Comparison of ENCODE assay signal across 21 mouse cellular contexts in genomic region chr2:165525609-165526008, GRCm38 (mm10). TPM values are rescaled to one million over a fixed set of nuclear protein-coding genes. Genes with fewer than 3 reads are reported as not detected.
DNase-seq lines count a peak whose midpoint lies in the region; ATAC-seq and TF ChIP-seq lines count a peak whose summit lies in the region.
"Had no signal": no experiment of that assay in that cellular context is flagged by ENCODE, and none has a peak within 500 bp of the region (broad histone marks: within the 10 kb centered on the region; RNA-seq: fewer than 3 reads in every experiment).

No protein-coding gene starts in this region.

- no peak for TF ChIP-seq EP300 in lung, postnatal 0 days (IDR thresholded peaks at IDR 0.05)

- ATAC-seq in hindbrain, postnatal 0 days: no peak
- no peak for ATAC-seq in hindbrain, embryonic 16.5 days
- ATAC-seq in lung, postnatal 0 days: no peak
- ATAC-seq: liver, postnatal 0 days; midbrain, embryonic 15.5 days had no signal

- DNase-seq in cerebellum, postnatal 14 days: peak; percentile 47 to 64
- DNase-seq in cerebellum, adult 11-12 months: no peak
- DNase-seq in hindbrain, postnatal 0 days (ENCODE audit: low spot score): peak; percentile 47
- no peak for DNase-seq in lung, postnatal 0 days (ENCODE audit: low spot score)
- no peak for DNase-seq in lung, postnatal 4 days
- DNase-seq in ES-CJ7 (ENCODE audit: low read depth, low spot score): peak; percentile 17
- no peak for DNase-seq in embryo, embryonic 9.5 days (ENCODE audit: extremely low spot score)
- DNase-seq: adrenal gland, postnatal 36 days; heart, postnatal 36 days; kidney, postnatal 14 days; layer of hippocampus, adult 9-11 months; liver; liver, postnatal 0 days; retina, postnatal 1 day; right cerebral cortex, postnatal 4 days had no signal

- no peaks in the 10 kb centered on the region for H3K4me1 ChIP-seq in hindbrain, postnatal 0 days (ENCODE audit: insufficient read depth, low read length)
- H3K4me1 ChIP-seq in hindbrain, embryonic 16.5 days (ENCODE audit: control insufficient read depth, insufficient read depth, low read depth, low read length): no peaks in the 10 kb centered on the region
- H3K4me1 ChIP-seq in lung, postnatal 0 days (ENCODE audit: insufficient read depth, low read depth, low read length): no peaks in the 10 kb centered on the region
- H3K4me1 ChIP-seq: embryonic facial prominence, embryonic 15.5 days; heart, embryonic 13.5 days; midbrain, embryonic 15.5 days had no signal

- H3K9me3 ChIP-seq in hindbrain, postnatal 0 days (ENCODE audit: low read length): no peaks in the 10 kb centered on the region
- no peaks in the 10 kb centered on the region for H3K9me3 ChIP-seq in hindbrain, embryonic 16.5 days (ENCODE audit: control insufficient read depth, low read length)
- H3K9me3 ChIP-seq in lung, postnatal 0 days (ENCODE audit: low read length): no peaks in the 10 kb centered on the region
- H3K9me3 ChIP-seq: embryonic facial prominence, embryonic 15.5 days; heart, embryonic 13.5 days; midbrain, embryonic 15.5 days had no signal

- no peak overlapping the region for H3K9ac ChIP-seq in hindbrain, postnatal 0 days (replicated peaks; ENCODE audit: low read length)
- H3K9ac ChIP-seq in hindbrain, embryonic 16.5 days (ENCODE audit: low read depth, low read length): no peak overlapping the region
- H3K9ac ChIP-seq in lung, postnatal 0 days (replicated peaks; ENCODE audit: low read depth): no peak overlapping the region
- H3K9ac ChIP-seq: embryonic facial prominence, embryonic 15.5 days; heart, embryonic 13.5 days; liver, postnatal 0 days; midbrain, embryonic 15.5 days had no signal

- no peak overlapping the region for H3K4me3 ChIP-seq in hindbrain, postnatal 0 days (ENCODE audit: low read length)
- H3K4me3 ChIP-seq in hindbrain, embryonic 16.5 days (ENCODE audit: low read length): no peak overlapping the region
- no peak overlapping the region for H3K4me3 ChIP-seq in lung, postnatal 0 days (ENCODE audit: low read depth, low read length)
- H3K4me3 ChIP-seq: embryonic facial prominence, embryonic 15.5 days; forebrain, embryonic 10.5 days; heart, embryonic 13.5 days; midbrain, embryonic 15.5 days had no signal

- H3K27me3 ChIP-seq in hindbrain, postnatal 0 days (ENCODE audit: insufficient read depth, low read length): no peaks in the 10 kb centered on the region
- H3K27me3 ChIP-seq in hindbrain, embryonic 16.5 days (replicated peaks; ENCODE audit: control insufficient read depth, insufficient read depth, low read length): no peaks in the 10 kb centered on the region
- no peaks in the 10 kb centered on the region for H3K27me3 ChIP-seq in lung, postnatal 0 days (replicated peaks; ENCODE audit: insufficient read depth, low read length)
- H3K27me3 ChIP-seq: embryonic facial prominence, embryonic 15.5 days; midbrain, embryonic 15.5 days had no signal

- TF ChIP-seq CTCF in hindbrain, postnatal 0 days (IDR thresholded peaks at IDR 0.05; ENCODE audit: low read depth): peak; percentile 57
- TF ChIP-seq CTCF in lung, postnatal 0 days (IDR thresholded peaks at IDR 0.05): peak; percentile 22

- WGBS in hindbrain, postnatal 0 days: 55% methylated on average over 4 of the region's 4 CpGs
- 56% methylated on average over 4 of the region's 4 CpGs for WGBS in hindbrain, embryonic 16.5 days
- 53% methylated on average over 4 of the region's 4 CpGs for WGBS in lung, postnatal 0 days

- no peak overlapping the region for H3K4me2 ChIP-seq in hindbrain, postnatal 0 days (ENCODE audit: low read depth, low read length)
- no peak overlapping the region for H3K4me2 ChIP-seq in hindbrain, embryonic 16.5 days (ENCODE audit: low read length)
- H3K4me2 ChIP-seq in lung, postnatal 0 days (replicated peaks; ENCODE audit: low read depth, low read length): no peak overlapping the region
- H3K4me2 ChIP-seq: embryonic facial prominence, embryonic 15.5 days; heart, embryonic 13.5 days; midbrain, embryonic 15.5 days had no signal

- no peak overlapping the region for H3K27ac ChIP-seq in hindbrain, postnatal 0 days
- H3K27ac ChIP-seq in hindbrain, embryonic 16.5 days (ENCODE audit: low read depth, low read length): no peak overlapping the region
- H3K27ac ChIP-seq in lung, postnatal 0 days (ENCODE audit: low read length): no peak overlapping the region
- H3K27ac ChIP-seq: embryonic facial prominence, embryonic 15.5 days; heart, embryonic 13.5 days; macrophage; midbrain, embryonic 15.5 days had no signal

- H3K36me3 ChIP-seq in hindbrain, postnatal 0 days (ENCODE audit: insufficient read depth, low read length): no peaks in the 10 kb centered on the region
- no peaks in the 10 kb centered on the region for H3K36me3 ChIP-seq in hindbrain, embryonic 16.5 days (ENCODE audit: control insufficient read depth, insufficient read depth, low read length)
- no peaks in the 10 kb centered on the region for H3K36me3 ChIP-seq in lung, postnatal 0 days (ENCODE audit: insufficient read depth, low read length)
- H3K36me3 ChIP-seq: embryonic facial prominence, embryonic 15.5 days; forebrain, embryonic 10.5 days; heart, embryonic 13.5 days; midbrain, embryonic 15.5 days had no signal

RNA-seq across cellular contexts. Expression of gene Slc2a10, which starts 22.0 kb away (rescaled TPM):
- 4.5 and 4.9 TPM in 2 replicates for total RNA-seq in hindbrain, postnatal 0 days (2014; rRNA removed)
- polyA plus RNA-seq in hindbrain, postnatal 0 days (2015; fragmentation: Nextera tagmentation; extraction: Ambion mirVana): 2.8 and 3.1 TPM in 2 replicates
- polyA plus RNA-seq in hindbrain, embryonic 16.5 days (2015; fragmentation: Nextera tagmentation; extraction: Ambion mirVana): 3.0 and 3.3 TPM in 2 replicates
- polyA plus RNA-seq in lung, postnatal 0 days (2015; fragmentation: Nextera tagmentation; extraction: Ambion mirVana): 6.7 and 6.9 TPM in 2 replicates
- polyA plus RNA-seq: macrophage had no signal

RNA-seq across cellular contexts. Expression of gene Trp53rka, which starts 32.5 kb away (rescaled TPM):
- total RNA-seq in hindbrain, postnatal 0 days (2014; rRNA removed): 39.7 and 41.2 TPM in 2 replicates
- 35.0 and 35.7 TPM in 2 replicates for polyA plus RNA-seq in hindbrain, postnatal 0 days (2015; fragmentation: Nextera tagmentation; extraction: Ambion mirVana)
- polyA plus RNA-seq in hindbrain, embryonic 16.5 days (2015; fragmentation: Nextera tagmentation; extraction: Ambion mirVana): 40.6 and 42.6 TPM in 2 replicates
- 21.5 and 22.5 TPM in 2 replicates for polyA plus RNA-seq in lung, postnatal 0 days (2015; fragmentation: Nextera tagmentation; extraction: Ambion mirVana)

RNA-seq across cellular contexts. Expression of gene Slc13a3, which starts 52.6 kb away (rescaled TPM):
- total RNA-seq in hindbrain, postnatal 0 days (2014; rRNA removed): 25.2 and 29.3 TPM in 2 replicates
- polyA plus RNA-seq in hindbrain, postnatal 0 days (2015; fragmentation: Nextera tagmentation; extraction: Ambion mirVana): 15.5 and 17.8 TPM in 2 replicates
- 11.7 and 13.1 TPM in 2 replicates for polyA plus RNA-seq in hindbrain, embryonic 16.5 days (2015; fragmentation: Nextera tagmentation; extraction: Ambion mirVana)
- polyA plus RNA-seq in lung, postnatal 0 days (2015; fragmentation: Nextera tagmentation; extraction: Ambion mirVana): 0.65 and 0.90 TPM in 2 replicates

Comparison
In these comparisons a context has a peak if more than half of its experiments do, and no peak if none do; other contexts are left out.
1. DNase-seq: peak in cerebellum, postnatal 14 days (2 of 2), hindbrain, postnatal 0 days (single experiment) and ES-CJ7 (single experiment); none in cerebellum, adult 11-12 months (single experiment), lung, postnatal 0 days (single experiment), lung, postnatal 4 days (0 of 2) and embryo, embryonic 9.5 days (single experiment).